Mouse (Mus musculus): Measurements from ENCODE around the gene Dhps.

GRCm38 (mm10) chr8:85088771-85089170 lies 17.2 kb downstream of the Dhps start:
- no peak for TF ChIP-seq CTCF (IDR thresholded peaks at IDR 0.05; ENCODE audit: low read depth)
- no peak for TF ChIP-seq EP300 (optimal IDR thresholded peaks at IDR 0.05)

Data from stomach, postnatal 0 days (tissue).